Mouse (Mus musculus) kidney, postnatal 25 days (tissue): ENCODE data around the gene Zbtb38.
"Not testable (repeated sequence)": the region's sequence is repeated elsewhere in the genome, so short reads cannot be mapped to it uniquely, and the experiment has no call there.

Experiments used
- DNase-seq, 2 experiments: peaks; one replicate each; pipeline ENCODE4 v3.0.0; 2021; ENCODE audit warnings: mixed read lengths in 2 of 2

Gene Zbtb38

GRCm38 (mm10) chr9:96677711-96678110 is 74.9 kb downstream of the Zbtb38 start:
- DNase-seq: not testable (repeated sequence)

- DNase-seq: no peak
Observed at GRCm38 (mm10) chr9:96676671-96677070, 76.0 kb downstream of the Zbtb38 start.

- no peak for DNase-seq
Observed at GRCm38 (mm10) chr9:96675763-96676640, 76.6 kb downstream of the Zbtb38 start.

- DNase-seq: peak; percentile 68 to 71
Observed at GRCm38 (mm10) chr9:96675071-96675762, 77.4 kb downstream of the Zbtb38 start.

GRCm38 (mm10) chr9:96674301-96674700 is 78.3 kb downstream of the Zbtb38 start:
- no peak for DNase-seq

- no peak for DNase-seq
Observed at GRCm38 (mm10) chr9:96672466-96672865, 80.2 kb downstream of the Zbtb38 start.

- no peak for DNase-seq
Observed at GRCm38 (mm10) chr9:96671249-96671648, 81.4 kb downstream of the Zbtb38 start.

- peak; percentile 98 for DNase-seq
Observed at GRCm38 (mm10) chr9:96669877-96670276, 82.8 kb downstream of the Zbtb38 start.

- peak; percentile 76 to 77 for DNase-seq
Observed at GRCm38 (mm10) chr9:96668628-96669027, 84.0 kb downstream of the Zbtb38 start.

GRCm38 (mm10) chr9:96660510-96661244 is 92.0 kb downstream of the Zbtb38 start:
- peak in 1 of 2 experiments; percentile 56 for DNase-seq

GRCm38 (mm10) chr9:96659801-96660200 is 92.8 kb downstream of the Zbtb38 start:
- DNase-seq: peak; percentile 18 to 58

GRCm38 (mm10) chr9:96653538-96653937 is 99.1 kb downstream of the Zbtb38 start:
- no peak for DNase-seq

GRCm38 (mm10) chr9:96652763-96653162 is 99.9 kb downstream of the Zbtb38 start:
- peak in 1 of 2 experiments; percentile 32 for DNase-seq

GRCm38 (mm10) chr9:96650807-96651206 is 101.8 kb downstream of the Zbtb38 start:
- no peak for DNase-seq

- DNase-seq: peak; percentile 82 to 92
Observed at GRCm38 (mm10) chr9:96649924-96650323, 102.7 kb downstream of the Zbtb38 start.

GRCm38 (mm10) chr9:96649362-96649761 is 103.3 kb downstream of the Zbtb38 start:
- DNase-seq: no peak

GRCm38 (mm10) chr9:96646668-96647295 is 105.8 kb downstream of the Zbtb38 start:
- DNase-seq: peak in 1 of 2 experiments; percentile 49

- DNase-seq: no peak
Observed at GRCm38 (mm10) chr9:96644840-96645239, 107.8 kb downstream of the Zbtb38 start.

GRCm38 (mm10) chr9:96644002-96644401 is 108.6 kb downstream of the Zbtb38 start:
- DNase-seq: not testable (repeated sequence)

- DNase-seq: peak; percentile 50 to 84
Observed at GRCm38 (mm10) chr9:96639451-96639850, 113.2 kb downstream of the Zbtb38 start.

- peak; percentile 33 to 77 for DNase-seq
Observed at GRCm38 (mm10) chr9:96638508-96638907, 114.1 kb downstream of the Zbtb38 start.

GRCm38 (mm10) chr9:96637157-96637548 is 115.5 kb downstream of the Zbtb38 start:
- DNase-seq: no peak
